Mouse (Mus musculus) heart, embryonic 12.5 days (tissue): ENCODE results near the gene Kdr. TPM values are rescaled to one million over a fixed set of nuclear protein-coding genes. Genes with fewer than 3 reads are reported as not detected.

ENCODE experiments used
- ATAC-seq: fragments of 200-750 bp; cut with Nextera tagmentation; 2 replicates; pipeline ENCODE4 v1.8.0; 2017; ENCODE audit warnings: moderate TSS enrichment, moderate library complexity; ENCODE audit not compliant: insufficient number of reproducible peaks, low FRiP score
- H3K27ac ChIP-seq: fragments of 300-500 bp; sonication (generic); 2 replicates; pipeline ENCODE4 v1.5.1; 2016; ENCODE audit warnings: mild to moderate bottlenecking, moderate library complexity; ENCODE audit not compliant: poor library complexity, severe bottlenecking
- H3K27me3 ChIP-seq: fragments of 300-500 bp; sonication (generic); replicated peaks from 2 replicates; pipeline ENCODE4 v1.6.1; 2016; ENCODE audit warnings: mild to moderate bottlenecking, moderate library complexity
- H3K36me3 ChIP-seq: fragments of 300-500 bp; sonication (generic); 2 replicates; pipeline ENCODE4 v1.6.1; 2016; ENCODE audit warnings: mild to moderate bottlenecking, moderate library complexity
- H3K4me1 ChIP-seq: fragments of 300-500 bp; sonication (generic); replicated peaks from 2 replicates; pipeline ENCODE4 v1.6.1; 2016; ENCODE audit warnings: mild to moderate bottlenecking
- H3K4me2 ChIP-seq: fragments of 300-500 bp; sonication (generic); 2 replicates; pipeline ENCODE4 v1.6.1; 2016; ENCODE audit warnings: mild to moderate bottlenecking, moderate library complexity
- H3K4me3 ChIP-seq: fragments of 300-500 bp; sonication (generic); 2 replicates; pipeline ENCODE4 v1.5.1; 2016; ENCODE audit warnings: mild to moderate bottlenecking
- H3K9ac ChIP-seq: fragments of 300-500 bp; sonication (generic); 2 replicates; pipeline ENCODE4 v1.6.1; 2016; ENCODE audit warnings: mild to moderate bottlenecking, moderate library complexity
- H3K9me3 ChIP-seq: fragments of 300-500 bp; sonication (generic); replicated peaks from 2 replicates; pipeline ENCODE4 v1.6.1; 2016; ENCODE audit warnings: mild to moderate bottlenecking, moderate library complexity
- WGBS: fragments of 180-500 bp; shearing (Covaris S2); methylation state at CpG from one replicate; pipeline ENCODE4 v1.1.7; 2016; 5-methylcytosine and 5-hydroxymethylcytosine counted together
- polyA plus RNA-seq: library from polyadenylated mRNA; unstranded; fragments of >200 nt; fragmentation: Nextera tagmentation; extraction: Ambion mirVana; gene quantifications from 2 replicates; pipeline ENCODE4 v1.2.1, GENCODE M21; 2016

The Kdr gene
- polyA plus RNA-seq, 1 experiment from 2014 or later = 48.0 TPM

- Histone ChIP-seq H3K27ac (no peak overlapping the region), H3K4me1 (peaks cover 14% of the 10 kb centered on the region), H3K4me2 (no peak overlapping the region), H3K4me3 (no peak overlapping the region), H3K36me3 (peaks cover 41% of the 10 kb centered on the region), H3K27me3 (no peaks in the 10 kb centered on the region), H3K9me3 (no peaks in the 10 kb centered on the region), H3K9ac (no peak overlapping the region)
- WGBS = 75% methylated on average over 3 of the region's 3 CpGs
- ATAC-seq = no peak
These were observed 21.7 kb downstream of the Kdr start for GRCm38 (mm10) chr5:75956526-75956925.

- Histone ChIP-seq H3K27me3 (no peaks in the 10 kb centered on the region), H3K36me3 (peaks cover 41% of the 10 kb centered on the region), H3K4me2 (no peak overlapping the region), H3K9me3 (no peaks in the 10 kb centered on the region), H3K27ac (no peak overlapping the region), H3K4me1 (peaks cover 12% of the 10 kb centered on the region), H3K9ac (no peak overlapping the region), H3K4me3 (no peak overlapping the region)
- WGBS = 78% methylated on average over 9 of the region's 9 CpGs
- no peak for ATAC-seq
These were observed 22.4 kb downstream of the Kdr start for GRCm38 (mm10) chr5:75955876-75956275.

DNA sequence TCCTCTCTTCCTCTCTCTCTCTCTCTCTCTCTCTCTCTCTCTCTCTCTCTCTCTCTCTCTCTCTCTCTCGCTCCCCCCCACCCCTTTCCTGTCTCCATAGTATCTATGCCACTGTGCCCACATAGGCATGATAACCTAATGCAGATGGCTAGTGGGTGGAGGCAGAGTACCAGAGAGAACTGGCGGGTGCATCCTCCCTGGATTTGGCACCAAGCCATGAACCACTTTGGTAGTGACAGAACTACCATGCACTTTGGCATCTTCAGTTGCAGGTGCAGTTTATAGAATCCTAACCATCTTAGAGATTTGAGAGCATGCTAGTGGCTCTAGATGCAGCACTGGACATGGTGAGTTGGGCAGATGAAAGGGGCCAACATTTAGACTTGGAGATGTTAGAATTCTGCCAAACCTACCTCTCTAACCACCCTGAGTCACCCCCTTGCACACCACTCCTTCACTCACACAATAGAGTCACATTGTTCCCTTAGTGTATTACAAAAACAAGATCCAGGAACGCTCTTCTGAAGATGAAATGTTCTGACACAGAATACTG, 23.4 kb downstream of the Kdr start:
- Histone ChIP-seq H3K27ac (no peak overlapping the region), H3K4me1 (peaks cover 12% of the 10 kb centered on the region), H3K27me3 (no peaks in the 10 kb centered on the region), H3K9ac (no peak overlapping the region), H3K4me2 (no peak overlapping the region), H3K36me3 (peaks cover 34% of the 10 kb centered on the region), H3K9me3 (no peaks in the 10 kb centered on the region), H3K4me3 (no peak overlapping the region)
- ATAC-seq = no peak
- 83% methylated on average over 3 of the region's 3 CpGs for WGBS

- Histone ChIP-seq H3K27ac (no peak overlapping the region), H3K9me3 (no peaks in the 10 kb centered on the region), H3K4me1 (peaks cover 12% of the 10 kb centered on the region), H3K4me3 (no peak overlapping the region), H3K27me3 (no peaks in the 10 kb centered on the region), H3K4me2 (no peak overlapping the region), H3K36me3 (peaks cover 38% of the 10 kb centered on the region), H3K9ac (no peak overlapping the region)
- WGBS = 48% methylated on average over 3 of the region's 3 CpGs
- no peak for ATAC-seq
These were observed 24.0 kb downstream of the Kdr start for GRCm38 (mm10) chr5:75954218-75954617.

DNA sequence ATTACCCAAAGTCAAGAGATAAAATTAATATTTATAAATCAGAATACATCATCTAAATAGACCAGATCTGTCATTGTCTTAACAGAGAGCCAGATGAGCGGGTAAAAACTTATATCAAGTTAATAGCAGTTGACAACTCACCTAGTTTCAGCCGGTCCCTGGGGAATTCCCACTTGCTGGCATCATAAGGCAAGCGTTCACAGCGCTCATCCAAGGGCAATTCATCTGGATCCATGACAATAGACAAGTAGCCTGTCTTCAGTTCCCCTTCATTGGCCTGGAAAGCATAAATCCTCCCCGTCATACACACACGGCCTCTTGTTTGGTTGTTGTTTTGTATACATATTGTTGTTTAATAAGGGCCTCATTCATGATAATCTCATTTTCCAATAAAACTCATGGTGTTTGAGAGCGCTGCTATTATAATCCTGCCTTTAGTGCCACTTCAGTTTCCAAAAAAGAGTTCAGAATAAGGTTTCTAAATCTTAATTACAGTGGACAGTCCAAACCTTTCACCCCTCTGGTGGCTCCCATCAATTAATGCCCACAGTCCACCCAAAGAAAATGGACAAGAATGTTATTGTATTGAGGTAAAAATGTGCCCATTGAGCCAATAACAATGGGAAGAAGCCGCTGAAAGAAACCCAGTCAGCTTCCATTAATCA, 26.0 kb downstream of the Kdr start:
- no peaks in the 10 kb centered on the region for H3K9me3 ChIP-seq
- H3K36me3 ChIP-seq = peaks cover 46% of the 10 kb centered on the region
- 86% methylated on average over 8 of the region's 8 CpGs for WGBS

DNA sequence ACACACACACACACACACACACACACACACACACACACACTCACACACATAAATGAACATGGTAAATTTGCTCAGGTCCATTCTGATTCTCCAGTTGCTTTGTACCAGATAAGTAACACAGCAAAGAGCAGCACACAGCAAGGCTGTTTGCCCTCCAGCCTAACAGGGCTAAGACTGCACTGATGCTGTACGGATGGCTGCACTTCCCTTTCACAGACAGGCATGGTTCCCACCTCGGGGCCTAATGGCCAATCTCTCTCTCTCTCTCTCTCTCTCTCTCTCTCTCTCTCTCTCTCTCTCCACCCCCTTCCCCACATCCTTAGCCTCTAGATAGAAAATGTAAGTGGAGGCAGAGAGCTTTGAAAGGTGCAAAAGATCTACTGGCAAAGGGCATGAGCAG, 27.4 kb downstream of the Kdr start:
- no peaks in the 10 kb centered on the region for H3K9me3 ChIP-seq
- H3K36me3 ChIP-seq = peaks cover 36% of the 10 kb centered on the region
- ATAC-seq = no peak
- no peak overlapping the region for H3K4me3 ChIP-seq
- no peaks in the 10 kb centered on the region for H3K27me3 ChIP-seq
- no peak overlapping the region for H3K4me2 ChIP-seq
- peaks cover 8% of the 10 kb centered on the region; the same call in 1 of the 2 replicates for H3K4me1 ChIP-seq
- H3K27ac ChIP-seq = no peak overlapping the region
- H3K9ac ChIP-seq = no peak overlapping the region
- WGBS = 81% methylated on average over 2 of the region's 2 CpGs

More for the DNA sequence above, 26.0 kb downstream of the Kdr start:
- no peaks in the 10 kb centered on the region for H3K27me3 ChIP-seq
- H3K27ac ChIP-seq = no peak overlapping the region
- H3K4me1 ChIP-seq = peaks cover 12% of the 10 kb centered on the region; the same call in 1 of the 2 replicates
- H3K9ac ChIP-seq = no peak overlapping the region
- no peak overlapping the region for H3K4me3 ChIP-seq
- no peak overlapping the region for H3K4me2 ChIP-seq
- ATAC-seq = no peak

- Histone ChIP-seq H3K9me3 (no peaks in the 10 kb centered on the region), H3K9ac (no peak overlapping the region), H3K27ac (no peak overlapping the region), H3K36me3 (peaks cover 45% of the 10 kb centered on the region), H3K4me1 (peaks cover 17% of the 10 kb centered on the region), H3K4me2 (no peak overlapping the region), H3K27me3 (no peaks in the 10 kb centered on the region), H3K4me3 (no peak overlapping the region)
- ATAC-seq = no peak
- WGBS = 49% methylated on average over 4 of the region's 4 CpGs
These were observed 32.9 kb downstream of the Kdr start for GRCm38 (mm10) chr5:75945394-75945793.

DNA sequence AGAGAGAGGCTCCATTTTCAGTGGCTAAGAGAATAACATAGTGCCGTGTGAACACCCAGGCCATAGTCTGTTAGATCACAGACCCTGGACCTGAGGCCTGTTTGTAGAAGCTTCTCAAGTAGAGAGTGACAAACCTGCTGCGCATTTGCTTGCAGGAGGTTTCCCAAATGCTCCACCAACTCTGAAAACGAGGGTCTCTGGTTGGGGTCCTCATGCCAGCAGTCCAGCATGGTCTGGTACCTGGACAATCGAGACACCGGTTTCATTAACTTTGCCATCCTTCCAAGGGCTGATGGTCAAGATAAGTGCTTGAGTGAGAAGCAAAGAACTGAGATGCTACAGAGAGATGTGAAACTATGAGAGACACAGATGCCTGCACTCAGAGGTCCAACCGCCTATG, 35.0 kb downstream of the Kdr start:
- Histone ChIP-seq H3K27ac (no peak overlapping the region), H3K4me2 (no peak overlapping the region), H3K9ac (no peak overlapping the region), H3K4me3 (no peak overlapping the region), H3K9me3 (no peaks in the 10 kb centered on the region), H3K27me3 (no peaks in the 10 kb centered on the region), H3K4me1 (peaks cover 38% of the 10 kb centered on the region), H3K36me3 (peaks cover 31% of the 10 kb centered on the region)
- WGBS = 87% methylated on average over 6 of the region's 6 CpGs
- no peak for ATAC-seq

GRCm38 (mm10) chr5:75941775-75942580, 36.3 kb downstream of the Kdr start:
- no peak for ATAC-seq
- H3K9ac ChIP-seq = no peak overlapping the region
- peaks cover 51% of the 10 kb centered on the region for H3K4me1 ChIP-seq
- no peaks in the 10 kb centered on the region for H3K27me3 ChIP-seq
- H3K4me2 ChIP-seq = no peak overlapping the region
- H3K9me3 ChIP-seq = no peaks in the 10 kb centered on the region
- 76% methylated on average over 11 of the region's 11 CpGs for WGBS
- no peak overlapping the region for H3K27ac ChIP-seq
- H3K36me3 ChIP-seq = peaks cover 25% of the 10 kb centered on the region
- H3K4me3 ChIP-seq = no peak overlapping the region

DNA sequence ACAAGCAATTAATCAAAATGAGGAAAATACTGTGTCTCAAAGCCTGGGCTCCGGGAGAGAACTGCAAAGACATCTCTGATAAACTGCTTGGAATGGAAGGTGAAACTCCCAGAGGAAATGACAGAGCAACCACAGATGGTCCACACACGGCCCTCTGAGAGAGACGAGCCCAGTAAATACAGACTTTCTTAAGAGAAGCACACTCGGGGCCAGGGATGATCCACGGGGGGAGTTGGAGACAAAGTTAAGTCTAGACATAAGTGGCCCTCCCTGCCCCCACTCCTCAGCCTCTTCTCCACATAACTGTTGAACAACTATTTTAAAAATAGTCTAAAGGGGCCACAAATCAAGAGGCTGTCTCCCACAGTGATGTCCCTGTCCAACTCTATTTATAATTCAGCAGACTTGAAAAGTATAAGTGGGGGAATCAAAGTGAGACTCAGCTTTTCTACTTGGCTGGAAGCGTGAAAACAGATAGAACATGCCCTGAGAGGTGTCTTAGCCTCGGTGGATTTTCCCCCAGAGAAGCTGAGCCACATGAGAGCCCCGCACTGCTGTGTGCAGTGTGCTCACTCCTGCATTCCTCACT, 39.0 kb downstream of the Kdr start:
- H3K9ac ChIP-seq = no peak overlapping the region
- ATAC-seq = no peak
- peaks cover 23% of the 10 kb centered on the region for H3K36me3 ChIP-seq
- peaks cover 46% of the 10 kb centered on the region for H3K4me1 ChIP-seq
- H3K27me3 ChIP-seq = no peaks in the 10 kb centered on the region
- H3K4me3 ChIP-seq = no peak overlapping the region
- no peaks in the 10 kb centered on the region for H3K9me3 ChIP-seq
- 31% methylated on average over 8 of the region's 8 CpGs for WGBS
- H3K4me2 ChIP-seq = peak overlapping the region; percentile 36
- H3K27ac ChIP-seq = peak overlapping the region; percentile 35

GRCm38 (mm10) chr5:75938012-75938411, 40.2 kb downstream of the Kdr start:
- no peaks in the 10 kb centered on the region for H3K27me3 ChIP-seq
- H3K9ac ChIP-seq = no peak overlapping the region
- H3K36me3 ChIP-seq = peaks cover 12% of the 10 kb centered on the region; the same call in 1 of the 2 replicates
- H3K4me2 ChIP-seq = no peak overlapping the region
- H3K27ac ChIP-seq = peak overlapping the region; percentile 0; the same call in 1 of the 2 replicates
- 24% methylated on average over 4 of the region's 4 CpGs for WGBS
- H3K4me1 ChIP-seq = peaks cover 55% of the 10 kb centered on the region
- no peak for ATAC-seq
- no peaks in the 10 kb centered on the region for H3K9me3 ChIP-seq
- no peak overlapping the region for H3K4me3 ChIP-seq
